Mouse (Mus musculus) embryonic fibroblast, embryonic 13.5 days (primary cell): ENCODE data around the gene Psmb6.

ENCODE experiments used
- CTCF ChIP-seq: IDR thresholded peaks from 2 replicates; pipeline ENCODE4 v1.5.1; 2011; ENCODE audit warnings: mild to moderate bottlenecking, control low read depth, low read length, moderate library complexity, borderline replicate concordance; ENCODE audit not compliant: insufficient read depth
- POLR2A ChIP-seq: IDR thresholded peaks from 2 replicates; pipeline ENCODE4 v1.6.1; 2011; ENCODE audit warnings: low read depth, mild to moderate bottlenecking, control low read depth, low read length, moderate library complexity

DNA sequence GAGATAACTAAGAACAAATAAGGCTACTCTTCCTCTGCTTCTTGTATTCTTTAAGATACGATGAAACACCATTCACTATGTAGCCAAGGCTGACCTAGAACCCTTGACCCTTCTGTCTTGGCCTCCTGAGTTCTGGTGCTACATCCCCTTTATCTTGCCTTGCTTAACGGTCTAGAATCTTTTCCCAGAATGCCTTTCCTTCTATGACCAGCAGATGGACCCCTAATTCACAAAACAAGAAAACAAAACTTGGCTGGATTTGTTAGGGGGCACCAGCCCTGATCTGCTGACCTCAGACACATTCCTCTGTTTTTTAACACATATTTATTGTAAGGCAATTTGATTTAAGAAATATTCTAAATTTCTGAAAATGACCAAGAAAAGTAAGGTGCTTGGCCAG lies 8.8 kb upstream of the Psmb6 start:
- no peak for TF ChIP-seq CTCF
- no peak for TF ChIP-seq POLR2A
